Mouse (Mus musculus): Measurements from ENCODE around the gene Gm21962. TPM values are rescaled to one million over a fixed set of nuclear protein-coding genes. Genes with fewer than 3 reads are reported as not detected.

The Gm21962 gene
- total and polyA plus RNA-seq, 2 experiments from 2014 or later: 0.19 TPM; not detected in 1

GRCm38 (mm10) chr3:137641238-137641637 is 30.1 kb upstream of the Gm21962 start:
- WGBS: 95% methylated on average over 5 of the region's 5 CpGs
- no peaks in the 10 kb centered on the region for H3K4me1 ChIP-seq (ENCODE audit: insufficient read depth)
- DNase-seq: no peak
- no peak for TF ChIP-seq CTCF (IDR thresholded peaks at IDR 0.05; ENCODE audit: low read depth)
- no peak overlapping the region for H3K27ac ChIP-seq (ENCODE audit: low read depth, low read length)
- no peak overlapping the region for H3K4me2 ChIP-seq (ENCODE audit: low read depth)
- H3K4me3 ChIP-seq (ENCODE audit: low read depth, low read length): no peak overlapping the region
- H3K9me3 ChIP-seq (ENCODE audit: low read length): no peaks in the 10 kb centered on the region
- no peaks in the 10 kb centered on the region for H3K36me3 ChIP-seq (ENCODE audit: insufficient read depth)
- no peaks in the 10 kb centered on the region for H3K27me3 ChIP-seq (ENCODE audit: insufficient read depth, low read length)
- no peak for ATAC-seq
- no peak overlapping the region for H3K9ac ChIP-seq

GRCm38 (mm10) chr3:137642137-137642536 is 29.2 kb upstream of the Gm21962 start:
- ATAC-seq: no peak
- Histone ChIP-seq H3K9me3 (ENCODE audit: low read length) (no peaks in the 10 kb centered on the region), H3K4me1 (ENCODE audit: insufficient read depth) (no peaks in the 10 kb centered on the region), H3K27me3 (ENCODE audit: insufficient read depth, low read length) (no peaks in the 10 kb centered on the region), H3K4me2 (ENCODE audit: low read depth) (no peak overlapping the region), H3K4me3 (ENCODE audit: low read depth, low read length) (no peak overlapping the region), H3K9ac (no peak overlapping the region), H3K36me3 (ENCODE audit: insufficient read depth) (no peaks in the 10 kb centered on the region), H3K27ac (ENCODE audit: low read depth, low read length) (no peak overlapping the region)
- TF ChIP-seq CTCF (IDR thresholded peaks at IDR 0.05; ENCODE audit: low read depth): no peak
- 22% methylated on average over 8 of the region's 8 CpGs for WGBS
- no peak for DNase-seq

GRCm38 (mm10) chr3:137642568-137642967 is 28.8 kb upstream of the Gm21962 start:
- no peak overlapping the region for H3K4me2 ChIP-seq (ENCODE audit: low read depth)
- DNase-seq (no peak), ATAC-seq (no peak)
- no peaks in the 10 kb centered on the region for H3K36me3 ChIP-seq (ENCODE audit: insufficient read depth)
- H3K9ac ChIP-seq: no peak overlapping the region
- no peak overlapping the region for H3K4me3 ChIP-seq (ENCODE audit: low read depth, low read length)
- no peaks in the 10 kb centered on the region for H3K27me3 ChIP-seq (ENCODE audit: insufficient read depth, low read length)
- H3K27ac ChIP-seq (ENCODE audit: low read depth, low read length): no peak overlapping the region
- WGBS: 51% methylated on average over 3 of the region's 3 CpGs
- H3K9me3 ChIP-seq (ENCODE audit: low read length): no peaks in the 10 kb centered on the region
- no peaks in the 10 kb centered on the region for H3K4me1 ChIP-seq (ENCODE audit: insufficient read depth)
- TF ChIP-seq CTCF (IDR thresholded peaks at IDR 0.05; ENCODE audit: low read depth): no peak

GRCm38 (mm10) chr3:137644081-137644480 is 27.2 kb upstream of the Gm21962 start:
- Histone ChIP-seq H3K9ac (no peak overlapping the region), H3K4me2 (ENCODE audit: low read depth) (no peak overlapping the region), H3K27me3 (ENCODE audit: insufficient read depth, low read length) (no peaks in the 10 kb centered on the region), H3K27ac (ENCODE audit: low read depth, low read length) (no peak overlapping the region), H3K4me1 (ENCODE audit: insufficient read depth) (no peaks in the 10 kb centered on the region), H3K4me3 (ENCODE audit: low read depth, low read length) (no peak overlapping the region), H3K9me3 (ENCODE audit: low read length) (no peaks in the 10 kb centered on the region), H3K36me3 (ENCODE audit: insufficient read depth) (no peaks in the 10 kb centered on the region)
- WGBS: 96% methylated on average over 3 of the region's 3 CpGs
- TF ChIP-seq CTCF (IDR thresholded peaks at IDR 0.05; ENCODE audit: low read depth): no peak
- DNase-seq: no peak
- no peak for ATAC-seq

- Histone ChIP-seq H3K9ac (no peak overlapping the region), H3K4me1 (ENCODE audit: insufficient read depth) (no peaks in the 10 kb centered on the region), H3K27ac (ENCODE audit: low read depth, low read length) (no peak overlapping the region), H3K27me3 (ENCODE audit: insufficient read depth, low read length) (no peaks in the 10 kb centered on the region), H3K36me3 (ENCODE audit: insufficient read depth) (no peaks in the 10 kb centered on the region), H3K4me3 (ENCODE audit: low read depth, low read length) (no peak overlapping the region), H3K9me3 (ENCODE audit: low read length) (no peaks in the 10 kb centered on the region), H3K4me2 (ENCODE audit: low read depth) (no peak overlapping the region)
- DNase-seq: no peak
- TF ChIP-seq CTCF (IDR thresholded peaks at IDR 0.05; ENCODE audit: low read depth): no peak
- WGBS: 73% methylated on average over 6 of the region's 6 CpGs
- no peak for ATAC-seq
These were observed 26.4 kb upstream of the Gm21962 start for GRCm38 (mm10) chr3:137644947-137645346.

- H3K27ac ChIP-seq (ENCODE audit: low read depth, low read length): peak overlapping the region; percentile 66
- H3K9ac ChIP-seq: no peak overlapping the region
- H3K9me3 ChIP-seq (ENCODE audit: low read length): no peaks in the 10 kb centered on the region
- no peaks in the 10 kb centered on the region for H3K4me1 ChIP-seq (ENCODE audit: insufficient read depth)
- H3K4me2 ChIP-seq (ENCODE audit: low read depth): no peak overlapping the region
- no peaks in the 10 kb centered on the region for H3K36me3 ChIP-seq (ENCODE audit: insufficient read depth)
- no peak overlapping the region for H3K4me3 ChIP-seq (ENCODE audit: low read depth, low read length)
- DNase-seq (peak; percentile 78), ATAC-seq (peak; percentile 93)
- no peaks in the 10 kb centered on the region for H3K27me3 ChIP-seq (ENCODE audit: insufficient read depth, low read length)
- WGBS: 50% methylated on average over 12 of the region's 12 CpGs
- no peak for TF ChIP-seq CTCF (IDR thresholded peaks at IDR 0.05; ENCODE audit: low read depth)
These were observed 23.8 kb upstream of the Gm21962 start for GRCm38 (mm10) chr3:137647427-137648100.

- WGBS: 21% methylated on average over 5 of the region's 5 CpGs
- ATAC-seq: no peak
- no peak overlapping the region for H3K4me2 ChIP-seq (ENCODE audit: low read depth)
These were observed 22.2 kb upstream of the Gm21962 start for GRCm38 (mm10) chr3:137649112-137649511.

More at GRCm38 (mm10) chr3:137649112-137649511, 22.2 kb upstream of the Gm21962 start:
- no peaks in the 10 kb centered on the region for H3K27me3 ChIP-seq (ENCODE audit: insufficient read depth, low read length)
- no peak overlapping the region for H3K27ac ChIP-seq (ENCODE audit: low read depth, low read length)
- H3K4me3 ChIP-seq (ENCODE audit: low read depth, low read length): no peak overlapping the region
- H3K9me3 ChIP-seq (ENCODE audit: low read length): no peaks in the 10 kb centered on the region
- no peaks in the 10 kb centered on the region for H3K36me3 ChIP-seq (ENCODE audit: insufficient read depth)
- no peak for TF ChIP-seq CTCF (IDR thresholded peaks at IDR 0.05; ENCODE audit: low read depth)
- H3K4me1 ChIP-seq (ENCODE audit: insufficient read depth): no peaks in the 10 kb centered on the region
- DNase-seq: peak; percentile 38
- no peak overlapping the region for H3K9ac ChIP-seq

Data from forebrain, postnatal 0 days (tissue).